Mouse (Mus musculus) brain, adult 2 months (tissue): Measurements from ENCODE around the gene Asic3.

Experiments
- DNase-seq: peaks from one replicate; pipeline ENCODE4 v3.0.0; 2011; ENCODE audit warnings: low read depth, low spot score

Gene Asic3

GRCm38 (mm10) chr5:24413042-24413693 lies at the start of gene Asic3:
Gene Asic3 (plus strand): TSS chr5:24413392.
- DNase-seq = no peak

GRCm38 (mm10) chr5:24363467-24363866 lies 49.7 kb upstream of the Asic3 start:
- no peak for DNase-seq

GRCm38 (mm10) chr5:24364061-24364460 lies 49.1 kb upstream of the Asic3 start:
- DNase-seq = no peak

GRCm38 (mm10) chr5:24364508-24364907 lies 48.7 kb upstream of the Asic3 start, which contains the start of gene Nos3:
Gene Nos3 (plus strand): TSS chr5:24364810.
- no peak for DNase-seq

GRCm38 (mm10) chr5:24364963-24365362 lies 48.2 kb upstream of the Asic3 start:
- DNase-seq = no peak

GRCm38 (mm10) chr5:24365528-24365927 lies 47.7 kb upstream of the Asic3 start:
- DNase-seq = no peak

GRCm38 (mm10) chr5:24366426-24366825 lies 46.8 kb upstream of the Asic3 start:
- DNase-seq = no peak

- no peak for DNase-seq
These were observed 43.4 kb upstream of the Asic3 start for GRCm38 (mm10) chr5:24369767-24370166.

- no peak for DNase-seq
These were observed 39.4 kb upstream of the Asic3 start for GRCm38 (mm10) chr5:24373807-24374206.

- DNase-seq = peak; percentile 63
These were observed 39.0 kb upstream of the Asic3 start for GRCm38 (mm10) chr5:24374216-24374615.

GRCm38 (mm10) chr5:24374666-24375328 lies 38.4 kb upstream of the Asic3 start:
- DNase-seq = peak; percentile 24

GRCm38 (mm10) chr5:24378700-24379099 lies 34.5 kb upstream of the Asic3 start:
- no peak for DNase-seq

- peak; percentile 59 for DNase-seq
These were observed 33.7 kb upstream of the Asic3 start for GRCm38 (mm10) chr5:24379501-24379900.

- no peak for DNase-seq
These were observed 32.7 kb upstream of the Asic3 start for GRCm38 (mm10) chr5:24380499-24380898.

GRCm38 (mm10) chr5:24381486-24381885 lies 31.7 kb upstream of the Asic3 start:
- no peak for DNase-seq

- no peak for DNase-seq
These were observed 31.2 kb upstream of the Asic3 start for GRCm38 (mm10) chr5:24381988-24382387.

- DNase-seq = peak; percentile 99
These were observed 29.9 kb upstream of the Asic3 start for GRCm38 (mm10) chr5:24383026-24383859.

GRCm38 (mm10) chr5:24384407-24384806 lies 28.8 kb upstream of the Asic3 start:
- peak; percentile 82 for DNase-seq

GRCm38 (mm10) chr5:24385374-24385773 lies 27.8 kb upstream of the Asic3 start:
- no peak for DNase-seq

- no peak for DNase-seq
These were observed 27.2 kb upstream of the Asic3 start for GRCm38 (mm10) chr5:24385887-24386550.

GRCm38 (mm10) chr5:24387264-24388241 lies 25.6 kb upstream of the Asic3 start:
- peak; percentile 92 for DNase-seq
